Mouse (Mus musculus): ENCODE measurements at regions not wholly inside any gene's neighbourhood (a gene's known extent, or its start where the extent isn't known, plus 50 kb on each side); places are given as distances from the start of the nearest gene placed in this dataset.
A peak's percentile ranks its signal among the peaks of the same experiment; 100 is the strongest.

DNA sequence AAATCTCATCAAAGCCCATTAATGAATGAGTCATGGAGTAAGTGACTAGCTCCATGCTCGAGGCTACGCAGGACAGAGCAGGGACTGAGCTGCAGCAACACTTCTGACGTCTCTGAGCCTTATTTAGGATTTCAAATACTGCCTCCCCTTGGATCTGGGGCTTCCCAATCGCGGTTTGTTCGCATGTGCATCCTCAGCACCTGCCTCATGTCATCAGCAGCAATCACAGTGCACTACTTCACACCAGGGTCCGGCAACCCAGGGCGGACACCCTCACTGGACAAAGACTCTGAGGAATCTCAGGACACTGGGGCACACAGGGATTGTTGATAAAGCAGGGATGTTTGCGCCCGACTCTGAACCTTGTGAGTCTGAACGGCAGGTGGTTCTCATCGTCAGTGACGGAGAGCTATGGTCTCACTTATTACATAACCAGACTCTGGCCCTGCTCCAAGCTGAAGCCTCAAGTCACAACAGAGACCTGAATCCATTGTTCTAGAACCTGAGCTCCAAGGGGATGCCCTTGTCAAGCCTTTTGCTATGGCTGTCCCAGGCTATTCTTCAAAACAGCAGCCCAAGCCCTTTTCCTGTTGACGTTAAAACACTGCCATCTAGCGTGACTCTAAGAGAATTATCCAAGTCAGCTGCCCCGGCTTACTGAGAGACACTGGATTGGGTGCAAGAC, 247.2 kb upstream of the Gm26657 start:
- no peaks in the 10 kb centered on the region for H3K36me3 ChIP-seq (ENCODE audit: control insufficient read depth, insufficient read depth, low read length)
- peak overlapping the region; percentile 13; the same call in 1 of the 2 replicates for H3K4me2 ChIP-seq (ENCODE audit: low read depth, low read length)
- ATAC-seq (ENCODE audit: low read depth) (peak; percentile 74), DNase-seq (ENCODE audit: low spot score) (peak; percentile 95)
- no peaks in the 10 kb centered on the region for H3K4me1 ChIP-seq (ENCODE audit: control insufficient read depth, insufficient read depth, low read length)
- no peaks in the 10 kb centered on the region for H3K9me3 ChIP-seq (ENCODE audit: control insufficient read depth, low read length)
- H3K27ac ChIP-seq (replicated peaks; ENCODE audit: low read depth, low read length): no peak overlapping the region
- WGBS: 38% methylated on average over 16 of the region's 16 CpGs
- H3K4me3 ChIP-seq (ENCODE audit: low read depth, low read length): no peak overlapping the region
- no peak overlapping the region for H3K9ac ChIP-seq (ENCODE audit: low read depth, low read length)
- no peaks in the 10 kb centered on the region; the same call in 1 of the 2 replicates for H3K27me3 ChIP-seq (replicated peaks; ENCODE audit: control insufficient read depth, insufficient read depth, low read length)

DNA sequence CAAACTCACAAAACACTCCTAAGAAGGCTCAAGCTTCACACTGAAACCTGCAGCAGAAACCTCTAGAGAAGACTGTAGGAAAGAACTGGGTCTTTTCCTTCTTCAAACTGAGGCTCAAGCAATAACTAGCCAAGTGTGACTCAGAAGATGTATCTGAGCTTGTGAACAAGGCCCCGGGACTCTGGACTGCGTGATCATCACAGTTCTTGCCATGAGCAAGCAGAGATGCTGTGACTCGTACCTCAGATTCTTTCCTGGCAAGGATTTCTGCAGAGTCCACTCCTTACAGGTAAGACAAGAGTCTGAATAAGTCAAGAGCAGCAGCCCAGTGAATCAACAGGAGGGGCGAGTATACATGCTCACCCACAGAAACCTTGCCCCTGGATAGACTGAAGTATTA, 250.5 kb upstream of the Gm26657 start:
- 94% methylated on average over 4 of the region's 4 CpGs for WGBS
- Histone ChIP-seq H3K27me3 (replicated peaks; ENCODE audit: control insufficient read depth, insufficient read depth, low read length) (no peaks in the 10 kb centered on the region; the same call in 1 of the 2 replicates), H3K4me1 (ENCODE audit: control insufficient read depth, insufficient read depth, low read length) (no peaks in the 10 kb centered on the region), H3K36me3 (ENCODE audit: control insufficient read depth, insufficient read depth, low read length) (no peaks in the 10 kb centered on the region), H3K9ac (ENCODE audit: low read depth, low read length) (no peak overlapping the region), H3K9me3 (ENCODE audit: control insufficient read depth, low read length) (no peaks in the 10 kb centered on the region), H3K27ac (replicated peaks; ENCODE audit: low read depth, low read length) (no peak overlapping the region), H3K4me2 (ENCODE audit: low read depth, low read length) (no peak overlapping the region), H3K4me3 (ENCODE audit: low read depth, low read length) (no peak overlapping the region)
- no peak for DNase-seq (ENCODE audit: low spot score)
- no peak for ATAC-seq (ENCODE audit: low read depth)

DNA sequence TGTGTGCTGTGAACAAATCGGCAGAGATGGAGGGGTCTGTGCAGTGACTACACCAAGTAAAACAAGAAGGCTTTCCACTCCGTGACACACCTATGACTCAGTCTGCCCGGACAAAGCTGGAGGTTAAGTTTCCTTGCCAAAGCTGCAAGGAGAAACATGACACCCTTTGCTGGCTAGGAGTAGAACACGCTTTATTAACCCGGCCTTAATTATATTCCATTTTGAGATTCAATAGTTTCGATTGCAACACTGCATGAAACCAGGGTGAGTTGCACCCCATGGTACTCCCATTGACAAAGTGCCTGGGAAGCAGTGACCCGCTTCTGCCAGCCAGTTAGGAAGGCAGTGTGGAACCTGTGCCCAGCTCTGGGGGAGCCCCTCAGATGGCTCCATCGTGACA, 256.2 kb upstream of the Gm26657 start:
- Histone ChIP-seq H3K27ac (replicated peaks; ENCODE audit: low read depth, low read length) (no peak overlapping the region), H3K9me3 (ENCODE audit: control insufficient read depth, low read length) (no peaks in the 10 kb centered on the region), H3K4me3 (ENCODE audit: low read depth, low read length) (no peak overlapping the region), H3K4me2 (ENCODE audit: low read depth, low read length) (no peak overlapping the region), H3K36me3 (ENCODE audit: control insufficient read depth, insufficient read depth, low read length) (no peaks in the 10 kb centered on the region), H3K9ac (ENCODE audit: low read depth, low read length) (no peak overlapping the region), H3K27me3 (replicated peaks; ENCODE audit: control insufficient read depth, insufficient read depth, low read length) (no peaks in the 10 kb centered on the region), H3K4me1 (ENCODE audit: control insufficient read depth, insufficient read depth, low read length) (no peaks in the 10 kb centered on the region)
- WGBS: 73% methylated on average over 8 of the region's 8 CpGs
- no peak for DNase-seq (ENCODE audit: low spot score)
- no peak for ATAC-seq (ENCODE audit: low read depth)

DNA sequence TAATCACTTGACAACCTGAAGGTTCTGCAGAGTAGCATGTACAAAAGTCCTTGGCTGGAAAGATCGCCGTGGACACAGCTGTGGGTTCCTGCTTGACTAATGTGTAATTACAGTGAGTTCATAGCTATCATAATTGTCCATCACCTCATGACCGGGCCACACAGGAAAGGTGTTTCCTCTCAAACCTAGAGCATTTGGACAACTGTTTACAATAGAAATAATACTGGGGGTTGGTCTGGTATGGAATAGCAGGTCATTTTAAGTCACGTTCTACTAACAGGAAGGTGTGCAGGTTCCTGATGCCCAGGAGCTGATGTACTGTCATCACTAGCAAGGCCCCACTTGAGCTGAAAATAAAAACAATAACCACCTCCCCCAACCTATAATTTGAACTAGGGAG, 283.1 kb upstream of the Gm26657 start:
- WGBS: 84% methylated on average over 4 of the region's 4 CpGs
- ATAC-seq (ENCODE audit: low read depth): no peak

DNA sequence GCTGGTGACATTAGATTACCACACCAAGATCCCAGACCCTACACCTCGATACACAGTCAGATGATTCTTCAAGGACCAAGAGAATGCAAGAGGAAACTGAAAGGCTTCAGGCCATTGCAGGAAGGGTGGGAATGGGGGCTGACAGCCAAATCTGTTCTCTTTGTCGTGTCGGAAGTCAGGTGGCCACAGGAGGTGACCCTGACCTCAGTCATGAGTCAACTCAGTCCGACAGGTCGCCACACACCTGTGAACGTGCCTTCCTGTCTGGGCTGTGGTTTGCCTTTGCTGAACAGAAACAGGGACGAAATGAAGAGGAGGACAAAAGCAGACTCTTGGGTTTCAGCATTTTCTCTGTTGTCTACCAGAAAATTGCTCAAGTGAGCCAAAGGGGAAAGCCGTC, 318.3 kb upstream of the Gm26657 start:
- no peaks in the 10 kb centered on the region for H3K9me3 ChIP-seq (ENCODE audit: control insufficient read depth, low read length)
- ATAC-seq (ENCODE audit: low read depth) (no peak), DNase-seq (ENCODE audit: low spot score) (no peak)
- H3K27ac ChIP-seq (replicated peaks; ENCODE audit: low read depth, low read length): no peak overlapping the region
- no peak overlapping the region for H3K4me3 ChIP-seq (ENCODE audit: low read depth, low read length)
- H3K4me2 ChIP-seq (ENCODE audit: low read depth, low read length): no peak overlapping the region
- no peaks in the 10 kb centered on the region for H3K36me3 ChIP-seq (ENCODE audit: control insufficient read depth, insufficient read depth, low read length)
- no peaks in the 10 kb centered on the region for H3K27me3 ChIP-seq (replicated peaks; ENCODE audit: control insufficient read depth, insufficient read depth, low read length)
- 51% methylated on average over 8 of the region's 8 CpGs for WGBS
- H3K9ac ChIP-seq (ENCODE audit: low read depth, low read length): no peak overlapping the region
- H3K4me1 ChIP-seq (ENCODE audit: control insufficient read depth, insufficient read depth, low read length): 0 out of 2 replicates have a peak, but pooled peaks cover 3% of the 10 kb centered on the region

More for the DNA sequence above, 283.1 kb upstream of the Gm26657 start:
- no peak for DNase-seq (ENCODE audit: low spot score)
- no peak overlapping the region for H3K9ac ChIP-seq (ENCODE audit: low read depth, low read length)
- H3K9me3 ChIP-seq (ENCODE audit: control insufficient read depth, low read length): no peaks in the 10 kb centered on the region
- no peaks in the 10 kb centered on the region for H3K36me3 ChIP-seq (ENCODE audit: control insufficient read depth, insufficient read depth, low read length)
- no peak overlapping the region for H3K4me2 ChIP-seq (ENCODE audit: low read depth, low read length)
- no peaks in the 10 kb centered on the region for H3K4me1 ChIP-seq (ENCODE audit: control insufficient read depth, insufficient read depth, low read length)
- H3K27ac ChIP-seq (replicated peaks; ENCODE audit: low read depth, low read length): no peak overlapping the region
- H3K27me3 ChIP-seq (replicated peaks; ENCODE audit: control insufficient read depth, insufficient read depth, low read length): no peaks in the 10 kb centered on the region
- no peak overlapping the region for H3K4me3 ChIP-seq (ENCODE audit: low read depth, low read length)

DNA sequence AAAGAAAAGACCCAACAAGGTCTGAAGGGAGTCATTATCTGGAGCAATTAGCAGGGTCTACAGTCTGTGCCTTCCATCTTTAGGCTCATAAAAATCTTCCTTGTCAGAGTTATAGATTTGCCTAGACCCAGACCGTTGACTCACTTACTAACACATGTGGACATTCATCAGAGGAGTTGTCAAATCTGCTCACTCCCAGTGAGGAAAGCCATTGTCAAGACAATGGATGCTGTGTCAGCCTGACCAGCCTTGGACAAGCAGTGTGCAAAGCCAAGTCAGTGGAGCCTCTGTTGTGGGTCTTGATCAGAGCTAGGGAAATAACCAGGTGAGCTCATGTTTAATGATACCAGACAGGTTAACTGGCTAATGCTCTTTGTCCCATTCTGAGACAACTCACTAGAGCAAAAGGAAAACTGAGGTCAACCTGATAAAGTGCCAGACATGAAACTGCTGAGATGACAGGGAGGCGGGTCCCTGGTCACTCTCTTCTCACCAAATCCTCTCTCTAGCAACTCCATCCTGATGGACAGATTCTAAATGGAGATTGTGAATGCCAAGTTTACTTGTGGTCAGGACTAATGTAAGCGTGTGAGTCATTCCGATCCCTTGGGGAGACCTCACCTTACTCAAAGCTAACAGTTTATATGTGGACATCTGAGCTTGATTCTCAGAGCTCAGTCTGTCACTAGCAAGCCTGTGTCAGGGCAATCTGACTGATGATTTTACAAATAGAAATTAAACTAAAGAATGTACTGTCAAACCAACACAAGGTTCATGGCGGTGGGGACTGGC, 320.6 kb upstream of the Gm26657 start:
- Histone ChIP-seq H3K36me3 (ENCODE audit: control insufficient read depth, insufficient read depth, low read length) (no peaks in the 10 kb centered on the region), H3K4me2 (ENCODE audit: low read depth, low read length) (no peak overlapping the region), H3K27ac (replicated peaks; ENCODE audit: low read depth, low read length) (no peak overlapping the region), H3K9me3 (ENCODE audit: control insufficient read depth, low read length) (no peaks in the 10 kb centered on the region), H3K27me3 (replicated peaks; ENCODE audit: control insufficient read depth, insufficient read depth, low read length) (no peaks in the 10 kb centered on the region), H3K4me1 (ENCODE audit: control insufficient read depth, insufficient read depth, low read length) (0 out of 2 replicates have a peak, but pooled peaks cover 3% of the 10 kb centered on the region), H3K9ac (ENCODE audit: low read depth, low read length) (no peak overlapping the region), H3K4me3 (ENCODE audit: low read depth, low read length) (no peak overlapping the region)
- ATAC-seq (ENCODE audit: low read depth): no peak
- 76% methylated on average over 5 of the region's 5 CpGs for WGBS
- DNase-seq (ENCODE audit: low spot score): peak; percentile 5

DNA sequence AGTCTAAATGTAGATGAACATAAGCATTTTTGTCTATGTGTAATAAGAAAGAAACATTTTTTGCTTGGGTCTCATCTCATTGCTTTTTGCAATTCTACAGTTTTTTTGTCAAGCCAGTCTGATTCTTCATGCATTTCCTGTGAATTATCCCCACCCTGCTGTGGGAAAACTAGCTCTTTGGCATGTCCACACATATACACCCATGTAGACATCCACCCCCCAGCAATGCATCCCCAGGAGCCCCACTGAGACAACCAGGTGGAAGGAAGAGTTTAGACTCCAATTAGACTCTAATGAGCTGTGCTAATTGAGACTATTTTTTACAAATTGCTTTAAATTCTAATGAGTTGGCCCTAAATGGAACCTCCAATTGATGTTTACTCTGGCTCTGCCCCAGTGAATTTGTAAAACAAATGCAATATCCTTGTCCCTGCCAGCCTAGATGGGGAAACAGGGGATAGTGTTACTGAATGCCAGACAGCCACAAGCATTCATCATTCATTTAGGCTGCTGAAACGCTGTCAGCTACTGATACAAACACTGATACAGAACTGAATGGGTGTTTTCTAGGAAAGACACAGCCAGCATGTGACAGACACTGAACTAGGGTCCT, 328.7 kb upstream of the Gm26657 start:
- H3K36me3 ChIP-seq (ENCODE audit: control insufficient read depth, insufficient read depth, low read length): no peaks in the 10 kb centered on the region
- no peaks in the 10 kb centered on the region for H3K9me3 ChIP-seq (ENCODE audit: control insufficient read depth, low read length)
- H3K27me3 ChIP-seq (replicated peaks; ENCODE audit: control insufficient read depth, insufficient read depth, low read length): no peaks in the 10 kb centered on the region
- no peak overlapping the region for H3K4me3 ChIP-seq (ENCODE audit: low read depth, low read length)
- H3K9ac ChIP-seq (ENCODE audit: low read depth, low read length): no peak overlapping the region
- no peak for ATAC-seq (ENCODE audit: low read depth)
- 17% methylated on average over 1 of the region's 1 CpGs for WGBS
- H3K4me2 ChIP-seq (ENCODE audit: low read depth, low read length): no peak overlapping the region
- no peaks in the 10 kb centered on the region for H3K4me1 ChIP-seq (ENCODE audit: control insufficient read depth, insufficient read depth, low read length)
- peak; percentile 41 for DNase-seq (ENCODE audit: low spot score)
- no peak overlapping the region for H3K27ac ChIP-seq (replicated peaks; ENCODE audit: low read depth, low read length)

DNA sequence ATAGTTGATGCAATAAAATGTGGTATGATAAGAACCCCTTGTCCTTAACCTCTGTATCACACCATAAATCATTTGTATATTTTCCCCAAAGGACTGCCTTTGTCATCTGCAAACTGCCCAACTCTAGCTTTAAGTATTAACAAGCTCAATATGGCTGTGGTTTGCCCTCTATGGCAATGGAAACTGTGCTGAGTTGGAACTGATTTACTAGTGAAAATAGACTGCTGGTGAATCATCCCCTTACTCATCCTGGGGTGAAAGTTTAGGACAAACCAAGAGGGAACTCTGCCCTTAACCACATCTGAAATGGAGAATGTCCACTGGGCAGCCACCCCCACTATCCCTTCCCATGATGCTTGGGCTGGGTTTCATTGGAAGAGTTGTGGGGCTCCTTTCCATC, 346.1 kb upstream of the Gm26657 start:
- Histone ChIP-seq H3K27ac (replicated peaks; ENCODE audit: low read depth, low read length) (no peak overlapping the region), H3K4me1 (ENCODE audit: control insufficient read depth, insufficient read depth, low read length) (no peaks in the 10 kb centered on the region), H3K9me3 (ENCODE audit: control insufficient read depth, low read length) (no peaks in the 10 kb centered on the region), H3K27me3 (replicated peaks; ENCODE audit: control insufficient read depth, insufficient read depth, low read length) (no peaks in the 10 kb centered on the region), H3K36me3 (ENCODE audit: control insufficient read depth, insufficient read depth, low read length) (no peaks in the 10 kb centered on the region), H3K4me2 (ENCODE audit: low read depth, low read length) (no peak overlapping the region), H3K4me3 (ENCODE audit: low read depth, low read length) (no peak overlapping the region), H3K9ac (ENCODE audit: low read depth, low read length) (no peak overlapping the region)
- DNase-seq (ENCODE audit: low spot score): no peak
- ATAC-seq (ENCODE audit: low read depth): no peak
